Comparison of ENCODE assay signal across 18 mouse cellular contexts in genomic region chr15:97041182-97041581, GRCm38 (mm10). TPM values are rescaled to one million over a fixed set of nuclear protein-coding genes. Genes with fewer than 3 reads are reported as not detected.
A peak's percentile ranks its signal among the peaks of the same experiment; 100 is the strongest.
DNase-seq lines count a peak whose midpoint lies in the region; ATAC-seq and TF ChIP-seq lines count a peak whose summit lies in the region.
"Had no signal": no experiment of that assay in that cellular context is flagged by ENCODE, and none has a peak within 500 bp of the region (broad histone marks: within the 10 kb centered on the region; RNA-seq: fewer than 3 reads in every experiment).

No protein-coding gene starts in this region.

- 81% methylated on average over 9 of the region's 9 CpGs for WGBS in heart, embryonic 16.5 days
- WGBS in lung, embryonic 15.5 days, result 72% methylated on average over 9 of the region's 9 CpGs
- 78% methylated on average over 9 of the region's 9 CpGs for WGBS in lung, postnatal 0 days
- WGBS in limb, embryonic 14.5 days, result 89% methylated on average over 9 of the region's 9 CpGs
- 66% methylated on average over 9 of the region's 9 CpGs for WGBS in liver, postnatal 0 days (ENCODE audit: insufficient replicate concordance)

- no peak overlapping the region for H3K9ac ChIP-seq in heart, embryonic 16.5 days (ENCODE audit: low read length)
- no peak overlapping the region for H3K9ac ChIP-seq in lung, embryonic 15.5 days
- H3K9ac ChIP-seq in lung, postnatal 0 days (replicated peaks; ENCODE audit: low read depth), result no peak overlapping the region
- H3K9ac ChIP-seq in limb, embryonic 14.5 days (ENCODE audit: low read depth, low read length, severe bottlenecking), result no peak overlapping the region
- no peak overlapping the region for H3K9ac ChIP-seq in liver, postnatal 0 days (replicated peaks)
- H3K9ac ChIP-seq: forebrain, embryonic 13.5 days had no signal

- no peak for TF ChIP-seq CTCF in lung, postnatal 0 days (IDR thresholded peaks at IDR 0.05)
- no peak for TF ChIP-seq CTCF in liver, postnatal 0 days (IDR thresholded peaks at IDR 0.05; ENCODE audit: low read depth)

- peaks cover 5% of the 10 kb centered on the region for H3K4me1 ChIP-seq in heart, embryonic 16.5 days (ENCODE audit: control insufficient read depth, insufficient read depth, low read length)
- H3K4me1 ChIP-seq in lung, embryonic 15.5 days, result peaks cover 28% of the 10 kb centered on the region
- no peaks in the 10 kb centered on the region; the same call in 1 of the 2 replicates for H3K4me1 ChIP-seq in lung, postnatal 0 days (ENCODE audit: insufficient read depth, low read depth, low read length)
- H3K4me1 ChIP-seq in limb, embryonic 14.5 days (ENCODE audit: control insufficient read depth, insufficient read depth, low read length), result peaks cover 13% of the 10 kb centered on the region
- peaks cover 4% of the 10 kb centered on the region for H3K4me1 ChIP-seq in liver, postnatal 0 days (ENCODE audit: insufficient read depth)
- H3K4me1 ChIP-seq: forebrain, embryonic 13.5 days had no signal

- H3K36me3 ChIP-seq in heart, embryonic 16.5 days (ENCODE audit: control insufficient read depth, insufficient read depth), result no peaks in the 10 kb centered on the region
- no peaks in the 10 kb centered on the region for H3K36me3 ChIP-seq in lung, embryonic 15.5 days
- H3K36me3 ChIP-seq in lung, postnatal 0 days (ENCODE audit: insufficient read depth, low read length), result no peaks in the 10 kb centered on the region
- no peaks in the 10 kb centered on the region for H3K36me3 ChIP-seq in limb, embryonic 14.5 days (ENCODE audit: control insufficient read depth, insufficient read depth, low read length)
- H3K36me3 ChIP-seq in liver, postnatal 0 days (replicated peaks; ENCODE audit: insufficient read depth, low read length), result no peaks in the 10 kb centered on the region

- no peaks in the 10 kb centered on the region for H3K27me3 ChIP-seq in heart, embryonic 16.5 days (ENCODE audit: control insufficient read depth, insufficient read depth, low read length)
- no peaks in the 10 kb centered on the region for H3K27me3 ChIP-seq in lung, embryonic 15.5 days
- no peaks in the 10 kb centered on the region for H3K27me3 ChIP-seq in lung, postnatal 0 days (replicated peaks; ENCODE audit: insufficient read depth, low read length)
- H3K27me3 ChIP-seq in limb, embryonic 14.5 days (ENCODE audit: control insufficient read depth, insufficient read depth, low read length), result no peaks in the 10 kb centered on the region
- no peaks in the 10 kb centered on the region for H3K27me3 ChIP-seq in liver, postnatal 0 days (ENCODE audit: insufficient read depth, low read length)
- H3K27me3 ChIP-seq: forebrain, embryonic 13.5 days had no signal

- DNase-seq in heart, adult 18-20 months, result no peak
- no peak for DNase-seq in lung, postnatal 0 days (ENCODE audit: low spot score)
- no peak for DNase-seq in limb, embryonic 14.5 days (ENCODE audit: low spot score)
- DNase-seq in liver, postnatal 0 days, result peak; percentile 45
- DNase-seq in adrenal gland, adult 8-10 months, result no peak
- no peak for DNase-seq in layer of hippocampus, adult 8-10 months (ENCODE audit: low spot score in 2 of 2)
- DNase-seq: adrenal gland, adult 2 months; cerebellum, adult 2 months; kidney, postnatal 4 days; midbrain, embryonic 14.5 days; thymus, postnatal 4 days had no signal

- TF ChIP-seq EP300 in lung, postnatal 0 days (IDR thresholded peaks at IDR 0.05), result no peak
- peak; percentile 44; the same call in 1 of the 2 replicates for TF ChIP-seq EP300 in liver, postnatal 0 days (IDR thresholded peaks at IDR 0.05; ENCODE audit: low read depth)

- H3K9me3 ChIP-seq in heart, embryonic 16.5 days (replicated peaks; ENCODE audit: control insufficient read depth, low read length), result no peaks in the 10 kb centered on the region
- H3K9me3 ChIP-seq in lung, embryonic 15.5 days, result no peaks in the 10 kb centered on the region
- no peaks in the 10 kb centered on the region for H3K9me3 ChIP-seq in lung, postnatal 0 days (ENCODE audit: low read length)
- H3K9me3 ChIP-seq in limb, embryonic 14.5 days (ENCODE audit: control insufficient read depth, low read length), result no peaks in the 10 kb centered on the region
- H3K9me3 ChIP-seq in liver, postnatal 0 days (ENCODE audit: low read length), result no peaks in the 10 kb centered on the region
- H3K9me3 ChIP-seq: forebrain, embryonic 13.5 days had no signal

- TF ChIP-seq POLR2A in limb, embryonic 14.5 days (IDR thresholded peaks at IDR 0.05; ENCODE audit: borderline replicate concordance, extremely low read depth, insufficient read depth, insufficient read length), result no peak

- peak overlapping the region; percentile 68 for H3K27ac ChIP-seq in heart, embryonic 16.5 days (ENCODE audit: low read length)
- peak overlapping the region; percentile 77 for H3K27ac ChIP-seq in lung, embryonic 15.5 days
- H3K27ac ChIP-seq in lung, postnatal 0 days (ENCODE audit: low read length), result no peak overlapping the region
- peak overlapping the region; percentile 66 for H3K27ac ChIP-seq in limb, embryonic 14.5 days (replicated peaks; ENCODE audit: low read depth, low read length)
- H3K27ac ChIP-seq in liver, postnatal 0 days (ENCODE audit: low read depth), result peak overlapping the region; percentile 36
- H3K27ac ChIP-seq: forebrain, embryonic 13.5 days had no signal

- H3K4me3 ChIP-seq in heart, embryonic 16.5 days (ENCODE audit: low read length), result no peak overlapping the region
- H3K4me3 ChIP-seq in lung, embryonic 15.5 days, result no peak overlapping the region
- no peak overlapping the region for H3K4me3 ChIP-seq in lung, postnatal 0 days (ENCODE audit: low read depth, low read length)
- no peak overlapping the region for H3K4me3 ChIP-seq in limb, embryonic 14.5 days (replicated peaks; ENCODE audit: low read length)
- no peak overlapping the region for H3K4me3 ChIP-seq in liver, postnatal 0 days (ENCODE audit: low read depth, low read length)
- H3K4me3 ChIP-seq: forebrain, embryonic 13.5 days had no signal

- ATAC-seq in heart, embryonic 16.5 days (replicated peaks; ENCODE audit: extremely low read depth, insufficient read depth, low FRiP score), result no peak
- no peak for ATAC-seq in lung, embryonic 15.5 days (ENCODE audit: borderline replicate concordance, extremely low read depth, low FRiP score, low TSS enrichment)
- ATAC-seq in lung, postnatal 0 days, result no peak
- ATAC-seq in limb, embryonic 14.5 days (ENCODE audit: low FRiP score, low read depth), result no peak
- peak; percentile 54 for ATAC-seq in liver, postnatal 0 days
- ATAC-seq: CD4-positive, CD25-positive, alpha-beta regulatory T cell, adult 4 months; forebrain, embryonic 13.5 days had no signal

- no peak overlapping the region for H3K4me2 ChIP-seq in heart, embryonic 16.5 days (ENCODE audit: low read depth, low read length)
- no peak overlapping the region for H3K4me2 ChIP-seq in lung, embryonic 15.5 days
- no peak overlapping the region for H3K4me2 ChIP-seq in lung, postnatal 0 days (replicated peaks; ENCODE audit: low read depth, low read length)
- no peak overlapping the region for H3K4me2 ChIP-seq in limb, embryonic 14.5 days (replicated peaks; ENCODE audit: low read depth, low read length, severe bottlenecking)
- H3K4me2 ChIP-seq in liver, postnatal 0 days (ENCODE audit: low read depth, low read length), result no peak overlapping the region
- H3K4me2 ChIP-seq: forebrain, embryonic 13.5 days had no signal

RNA-seq across cellular contexts. Expression of gene Slc38a4, which starts 14.6 kb away (rescaled TPM):
- 95.0 and 96.5 TPM in 2 replicates for polyA plus RNA-seq in heart, embryonic 16.5 days (2015; fragmentation: Nextera tagmentation; extraction: Ambion mirVana)
- 1 to 10 TPM; 3.7 to 5.0 TPM for total RNA-seq in heart, adult 18-20 months (2021)
- 70.0 and 74.0 TPM in 2 replicates for polyA plus RNA-seq in lung, embryonic 15.5 days (2015; fragmentation: Nextera tagmentation; extraction: Ambion mirVana)
- 15.6 and 23.9 TPM in 2 replicates for polyA plus RNA-seq in lung, postnatal 0 days (2015; fragmentation: Nextera tagmentation; extraction: Ambion mirVana)
- polyA plus RNA-seq in limb, embryonic 14.5 days (2012; rRNA removed), result 80.0 and 101 TPM in 2 replicates
- 111 and 118 TPM in 2 replicates for polyA plus RNA-seq in limb, embryonic 14.5 days (2014; fragmentation: Nextera tagmentation; extraction: Ambion mirVana)
- polyA plus RNA-seq in liver, postnatal 0 days (2015; fragmentation: Nextera tagmentation; extraction: Ambion mirVana), result 295 and 302 TPM in 2 replicates
- total RNA-seq in adrenal gland, adult 8-10 months (2022), result 1 to 10 TPM; 4.0 to 6.1 (median 4.8) TPM
- 1 to 10 TPM in 1 of 4 experiments, under 1 TPM in 3; 0.49 to 1.0 (median 0.77) TPM for total RNA-seq in layer of hippocampus, adult 8-10 months (2022)
- total RNA-seq: common myeloid progenitor, adult 5-6 weeks; megakaryocyte progenitor cell, adult 5-6 weeks; MEL had no signal
- polyA plus RNA-seq: CD4-positive, CD25-positive, alpha-beta regulatory T cell, adult 4 months had no signal
